Mouse (Mus musculus) adrenal gland, postnatal 4 days (tissue): ENCODE measurements at regions not wholly inside any gene's neighbourhood (a gene's known extent, or its start where the extent isn't known, plus 50 kb on each side); places are given as distances from the start of the nearest gene placed in this dataset.

Source experiments
- DNase-seq, 2 experiments: peaks; one replicate each; pipeline ENCODE4 v3.0.0; 2021 to 2022; ENCODE audit warnings: low spot score in 2 of 2, mixed read lengths in 2 of 2

GRCm38 (mm10) chr5:12219424-12220107 is 163.6 kb upstream of the Sema3d start:
- no peak for DNase-seq

- no peak for DNase-seq
Observed at GRCm38 (mm10) chr5:12222622-12223021, 160.6 kb upstream of the Sema3d start.

- DNase-seq: no peak
Observed at GRCm38 (mm10) chr5:12233377-12234096, 149.6 kb upstream of the Sema3d start.

GRCm38 (mm10) chr5:12243179-12243805 is 139.9 kb upstream of the Sema3d start:
- DNase-seq: no peak

GRCm38 (mm10) chr5:12293685-12294084 is 89.5 kb upstream of the Sema3d start:
- no peak for DNase-seq

GRCm38 (mm10) chr5:12297331-12297730 is 85.9 kb upstream of the Sema3d start:
- no peak for DNase-seq

GRCm38 (mm10) chr5:12301833-12302808 is 81.1 kb upstream of the Sema3d start:
- DNase-seq: no peak

GRCm38 (mm10) chr5:12309408-12309807 is 73.8 kb upstream of the Sema3d start:
- no peak for DNase-seq

- no peak for DNase-seq
Observed at GRCm38 (mm10) chr5:12332648-12333305, 50.4 kb upstream of the Sema3d start.
